Mouse (Mus musculus) limb, embryonic 10.5 days (tissue): Measurements from ENCODE around the gene Ccs. TPM values are rescaled to one million over a fixed set of nuclear protein-coding genes. Genes with fewer than 3 reads are reported as not detected.
"Not testable (repeated sequence)": the region's sequence is repeated elsewhere in the genome, so short reads cannot be mapped to it uniquely, and the experiment has no call there.

Experiments
- DNase-seq: peaks from one replicate; pipeline ENCODE4 v3.0.0-alpha.2; 2017; ENCODE audit warnings: low spot score
- H3K27ac ChIP-seq: fragments of 300-500 bp; sonication (generic); 2 replicates; pipeline ENCODE4 v1.5.1; 2016; ENCODE audit warnings: mild to moderate bottlenecking
- H3K27me3 ChIP-seq: fragments of 300-500 bp; sonication (generic); 2 replicates; pipeline ENCODE4 v1.6.1; 2016; ENCODE audit warnings: low read depth, mild to moderate bottlenecking; ENCODE audit not compliant: poor library complexity, severe bottlenecking
- H3K36me3 ChIP-seq: fragments of 300-500 bp; sonication (generic); 2 replicates; pipeline ENCODE4 v1.6.1; 2016; ENCODE audit warnings: mild to moderate bottlenecking, moderate library complexity
- H3K4me1 ChIP-seq: fragments of 300-500 bp; sonication (generic); 2 replicates; pipeline ENCODE4 v1.6.1; 2016
- H3K4me3 ChIP-seq: fragments of 300-500 bp; sonication (generic); 2 replicates; pipeline ENCODE4 v1.5.1; 2016; ENCODE audit warnings: mild to moderate bottlenecking, moderate library complexity
- H3K9me3 ChIP-seq: fragments of 300-500 bp; sonication (generic); replicated peaks from 2 replicates; pipeline ENCODE4 v1.6.1; 2016; ENCODE audit warnings: mild to moderate bottlenecking
- WGBS: fragments of 180-500 bp; shearing (Covaris S2); methylation state at CpG from one replicate; pipeline ENCODE4 v1.1.7; 2016; 5-methylcytosine and 5-hydroxymethylcytosine counted together
- polyA plus RNA-seq: library from polyadenylated mRNA; unstranded; fragments of >200 nt; fragmentation: Nextera tagmentation; extraction: Ambion mirVana; gene quantifications from 2 replicates; pipeline ENCODE4 v1.2.1, GENCODE M21; 2016

The Ccs gene
- 48.9 and 55.3 TPM in 2 replicates for polyA plus RNA-seq

GRCm38 (mm10) chr19:4839149-4839548 is at the start of gene Ccs, which contains the start of gene Ccdc87:
Gene Ccs (minus strand): TSS chr19:4839332.
Gene Ccdc87 (plus strand): TSS chr19:4839366.
- WGBS = under 1% methylated on average over 25 of the region's 25 CpGs
- H3K27ac ChIP-seq = peak within 1 kb of the TSS; percentile 86

GRCm38 (mm10) chr19:4883961-4884360 is 44.8 kb upstream of the Ccs start:
- WGBS = 83% methylated on average over 4 of the region's 4 CpGs
- H3K27ac ChIP-seq = no peak overlapping the region
- DNase-seq = no peak
- H3K4me1 ChIP-seq = peaks cover 8% of the 10 kb centered on the region
- no peaks in the 10 kb centered on the region for H3K36me3 ChIP-seq
- H3K4me3 ChIP-seq = no peak overlapping the region
- H3K9me3 ChIP-seq = no peaks in the 10 kb centered on the region
- H3K27me3 ChIP-seq = no peaks in the 10 kb centered on the region

More at GRCm38 (mm10) chr19:4839149-4839548, at the start of gene Ccs, which contains the start of gene Ccdc87:
- H3K4me3 ChIP-seq = peak within 1 kb of the TSS; percentile 72
- H3K27me3 ChIP-seq = peaks cover 34% of the 10 kb centered on the region
- peaks cover 17% of the 10 kb centered on the region for H3K4me1 ChIP-seq
- no peaks in the 10 kb centered on the region for H3K9me3 ChIP-seq
- peaks cover 5% of the 10 kb centered on the region for H3K36me3 ChIP-seq
- peak; percentile 97 for DNase-seq

GRCm38 (mm10) chr19:4879324-4879703 is 40.2 kb upstream of the Ccs start:
- no peak overlapping the region for H3K27ac ChIP-seq
- WGBS = 62% methylated on average over 10 of the region's 10 CpGs
- no peaks in the 10 kb centered on the region for H3K9me3 ChIP-seq
- peaks cover 16% of the 10 kb centered on the region for H3K27me3 ChIP-seq
- peak overlapping the region; percentile 88 for H3K4me3 ChIP-seq
- peaks cover 28% of the 10 kb centered on the region for H3K4me1 ChIP-seq
- H3K36me3 ChIP-seq = no peaks in the 10 kb centered on the region
- no peak for DNase-seq

GRCm38 (mm10) chr19:4878405-4879323 is 39.5 kb upstream of the Ccs start, which contains the start of gene Zdhhc24:
Gene Zdhhc24 (plus strand): TSS chr19:4878668.
- H3K4me1 ChIP-seq = peaks cover 28% of the 10 kb centered on the region
- H3K27ac ChIP-seq = peak within 1 kb of the TSS; percentile 79
- H3K36me3 ChIP-seq = no peaks in the 10 kb centered on the region
- H3K27me3 ChIP-seq = peaks cover 16% of the 10 kb centered on the region
- H3K4me3 ChIP-seq = peak within 1 kb of the TSS; percentile 88
- H3K9me3 ChIP-seq = no peaks in the 10 kb centered on the region
- peak; percentile 95 for DNase-seq
- WGBS = 1% methylated on average over 52 of the region's 52 CpGs

- Histone ChIP-seq H3K36me3 (no peaks in the 10 kb centered on the region), H3K4me3 (peak within 1 kb of the TSS; percentile 88), H3K27me3 (peaks cover 16% of the 10 kb centered on the region), H3K4me1 (peaks cover 28% of the 10 kb centered on the region), H3K9me3 (no peaks in the 10 kb centered on the region), H3K27ac (peak within 1 kb of the TSS; percentile 79)
- DNase-seq = peak; percentile 47
- WGBS = 3% methylated on average over 17 of the region's 17 CpGs
These were observed 38.7 kb upstream of the Ccs start, which contains the start of gene Actn3 for GRCm38 (mm10) chr19:4877785-4878184. Gene Actn3 (minus strand): TSS chr19:4877909.

GRCm38 (mm10) chr19:4876755-4877154 is 37.6 kb upstream of the Ccs start:
- WGBS = 72% methylated on average over 3 of the region's 3 CpGs
- no peak overlapping the region for H3K27ac ChIP-seq
- 0 out of 2 replicates have a peak overlapping the region, but pooled peaks have one; percentile 6 for H3K4me3 ChIP-seq

GRCm38 (mm10) chr19:4876241-4876640 is 37.1 kb upstream of the Ccs start:
- WGBS = 80% methylated on average over 4 of the region's 4 CpGs
- DNase-seq = no peak
- Histone ChIP-seq H3K9me3 (no peaks in the 10 kb centered on the region), H3K4me3 (no peak overlapping the region), H3K4me1 (peaks cover 28% of the 10 kb centered on the region), H3K27ac (no peak overlapping the region), H3K27me3 (peaks cover 16% of the 10 kb centered on the region), H3K36me3 (no peaks in the 10 kb centered on the region)

More at GRCm38 (mm10) chr19:4876755-4877154, 37.6 kb upstream of the Ccs start:
- Histone ChIP-seq H3K27me3 (peaks cover 16% of the 10 kb centered on the region), H3K9me3 (no peaks in the 10 kb centered on the region), H3K4me1 (peaks cover 28% of the 10 kb centered on the region), H3K36me3 (no peaks in the 10 kb centered on the region)
- DNase-seq = no peak

- H3K4me3 ChIP-seq, DNase-seq, H3K36me3 ChIP-seq, H3K27ac ChIP-seq, H3K9me3 ChIP-seq: not testable (repeated sequence)
- Histone ChIP-seq H3K4me1 (peaks cover 24% of the 10 kb centered on the region), H3K27me3 (peaks cover 16% of the 10 kb centered on the region)
- WGBS = 84% methylated on average over 1 of the region's 1 CpGs
These were observed 35.5 kb upstream of the Ccs start for GRCm38 (mm10) chr19:4874613-4875012.

GRCm38 (mm10) chr19:4865147-4865546 is 26.0 kb upstream of the Ccs start:
- Histone ChIP-seq H3K36me3 (no peaks in the 10 kb centered on the region), H3K4me1 (peaks cover 4% of the 10 kb centered on the region; the same call in 1 of the 2 replicates), H3K9me3 (no peaks in the 10 kb centered on the region), H3K4me3 (0 out of 2 replicates have a peak overlapping the region, but pooled peaks have one; percentile 13), H3K27me3 (peaks cover 25% of the 10 kb centered on the region), H3K27ac (no peak overlapping the region)
- DNase-seq = no peak
- 13% methylated on average over 17 of the region's 17 CpGs for WGBS

- WGBS = 82% methylated on average over 6 of the region's 6 CpGs
- no peak overlapping the region for H3K27ac ChIP-seq
- no peak for DNase-seq
- H3K4me3 ChIP-seq = no peak overlapping the region
- H3K27me3 ChIP-seq = peaks cover 25% of the 10 kb centered on the region
- H3K36me3 ChIP-seq = no peaks in the 10 kb centered on the region
- no peaks in the 10 kb centered on the region for H3K9me3 ChIP-seq
- peaks cover 4% of the 10 kb centered on the region; the same call in 1 of the 2 replicates for H3K4me1 ChIP-seq
These were observed 23.9 kb upstream of the Ccs start for GRCm38 (mm10) chr19:4863048-4863447.

- no peak overlapping the region for H3K27ac ChIP-seq
- no peaks in the 10 kb centered on the region for H3K36me3 ChIP-seq
- WGBS = 82% methylated on average over 6 of the region's 6 CpGs
- no peak for DNase-seq
- peaks cover 15% of the 10 kb centered on the region; the same call in 1 of the 2 replicates for H3K27me3 ChIP-seq
- H3K4me3 ChIP-seq = no peak overlapping the region
- peaks cover 17% of the 10 kb centered on the region for H3K4me1 ChIP-seq
- no peaks in the 10 kb centered on the region for H3K9me3 ChIP-seq
These were observed 19.9 kb upstream of the Ccs start for GRCm38 (mm10) chr19:4859081-4859480.

- Histone ChIP-seq H3K36me3 (no peaks in the 10 kb centered on the region), H3K9me3 (no peaks in the 10 kb centered on the region), H3K4me1 (peaks cover 17% of the 10 kb centered on the region), H3K27me3 (peaks cover 13% of the 10 kb centered on the region; the same call in 1 of the 2 replicates), H3K27ac (no peak overlapping the region), H3K4me3 (peak overlapping the region; percentile 65)
- WGBS = 79% methylated on average over 4 of the region's 4 CpGs
- no peak for DNase-seq
These were observed 16.8 kb upstream of the Ccs start for GRCm38 (mm10) chr19:4855951-4856350.

- H3K27me3 ChIP-seq = peaks cover 13% of the 10 kb centered on the region; the same call in 1 of the 2 replicates
- no peaks in the 10 kb centered on the region for H3K9me3 ChIP-seq
- H3K27ac ChIP-seq = peak overlapping the region; percentile 66
- DNase-seq = no peak
- peaks cover 17% of the 10 kb centered on the region for H3K4me1 ChIP-seq
- no peaks in the 10 kb centered on the region for H3K36me3 ChIP-seq
- 3% methylated on average over 14 of the region's 14 CpGs for WGBS
- H3K4me3 ChIP-seq = peak overlapping the region; percentile 65
These were observed 16.3 kb upstream of the Ccs start for GRCm38 (mm10) chr19:4855470-4855820.
